ENCODE assay signal across 24 mouse cellular contexts in the genomic region with DNA sequence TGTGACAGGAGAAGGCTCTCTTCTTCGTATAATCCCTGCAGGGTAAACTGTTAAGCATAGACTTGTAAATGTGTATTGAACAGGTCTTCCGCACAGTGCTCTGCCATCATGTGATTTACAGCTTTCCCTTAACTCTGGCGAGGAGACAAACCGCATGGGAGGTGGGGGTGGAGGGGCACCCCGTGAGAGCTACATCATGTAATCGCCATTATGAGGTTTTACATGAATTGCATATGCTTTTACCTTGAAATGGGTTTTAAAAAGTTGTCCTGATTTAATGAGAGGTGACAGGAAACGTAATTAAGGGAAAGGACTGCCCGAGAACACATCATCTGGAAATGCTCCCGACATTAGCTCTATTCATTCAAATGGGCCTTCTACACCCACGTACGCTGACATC.
A peak's percentile ranks its signal among the peaks of the same experiment; 100 is the strongest.
DNase-seq lines count a peak whose midpoint lies in the region; ATAC-seq lines count a peak whose summit lies in the region.
"Had no signal": no experiment of that assay in that cellular context is flagged by ENCODE, and none has a peak within 500 bp of the region (broad histone marks: within the 10 kb centered on the region; RNA-seq: fewer than 3 reads in every experiment).

No protein-coding gene starts in this region.

- no peaks in the 10 kb centered on the region for H3K36me3 ChIP-seq in forebrain, embryonic 14.5 days (ENCODE audit: control insufficient read depth, insufficient read depth, low read length)
- no peaks in the 10 kb centered on the region for H3K36me3 ChIP-seq in forebrain, embryonic 13.5 days (ENCODE audit: poor library complexity, severe bottlenecking)
- H3K36me3 ChIP-seq: embryonic facial prominence, embryonic 15.5 days; forebrain, embryonic 10.5 days; G1E; heart, embryonic 13.5 days; hindbrain, embryonic 15.5 days had no signal

- H3K27me3 ChIP-seq in forebrain, embryonic 14.5 days (replicated peaks; ENCODE audit: control insufficient read depth, insufficient read depth, low read length), result no peaks in the 10 kb centered on the region
- no peaks in the 10 kb centered on the region for H3K27me3 ChIP-seq in forebrain, embryonic 13.5 days
- H3K27me3 ChIP-seq: embryonic facial prominence, embryonic 15.5 days; heart, embryonic 13.5 days; hindbrain, embryonic 15.5 days had no signal

- H3K27ac ChIP-seq in forebrain, embryonic 14.5 days (ENCODE audit: low read depth, low read length), result no peak overlapping the region
- no peak overlapping the region for H3K27ac ChIP-seq in forebrain, embryonic 13.5 days
- H3K27ac ChIP-seq: embryonic facial prominence, embryonic 15.5 days; forebrain, embryonic 10.5 days; gastrocnemius, adult 2 months; heart, embryonic 13.5 days; hindbrain, embryonic 15.5 days had no signal

- 58% methylated on average over 11 of the region's 11 CpGs for WGBS in forebrain, embryonic 14.5 days
- WGBS in forebrain, embryonic 13.5 days, result 59% methylated on average over 11 of the region's 11 CpGs

- peak; percentile 24 for DNase-seq in forebrain, embryonic 14.5 days (ENCODE audit: low spot score)
- peak; percentile 46 for DNase-seq in Muller cell, postnatal 12 days (ENCODE audit: inconsistent ontology term)
- DNase-seq in forelimb bud, embryonic 11.5 days (ENCODE audit: low read depth, low spot score), result peak; percentile 10
- DNase-seq in retina, postnatal 1 day, result peak; percentile 60
- no peak for DNase-seq in lung, postnatal 4 days
- DNase-seq in gastrocnemius, adult 18-20 months (ENCODE audit: low spot score), result no peak
- DNase-seq: adrenal gland, postnatal 10 days; B cell, adult 2 months; cerebellum, adult 11-12 months; cerebellum, adult 9-11 months; cerebellum, postnatal 36 days; gastrocnemius, adult 2 months; gastrocnemius, postnatal 25 days; heart, postnatal 36 days had no signal

- no peak overlapping the region for H3K4me3 ChIP-seq in forebrain, embryonic 14.5 days (ENCODE audit: low read depth, low read length)
- H3K4me3 ChIP-seq in forebrain, embryonic 13.5 days, result no peak overlapping the region
- H3K4me3 ChIP-seq: embryonic facial prominence, embryonic 15.5 days; erythroblast, embryonic 14.5 days; forebrain, embryonic 10.5 days; gastrocnemius, adult 2 months; heart, embryonic 13.5 days; hindbrain, embryonic 15.5 days had no signal

- no peak overlapping the region for H3K9ac ChIP-seq in forebrain, embryonic 14.5 days (ENCODE audit: low read length)
- H3K9ac ChIP-seq in forebrain, embryonic 13.5 days, result no peak overlapping the region
- H3K9ac ChIP-seq: embryonic facial prominence, embryonic 15.5 days; heart, embryonic 13.5 days; hindbrain, embryonic 15.5 days had no signal

- no peak overlapping the region for H3K4me2 ChIP-seq in forebrain, embryonic 14.5 days (ENCODE audit: low read length)
- no peak overlapping the region for H3K4me2 ChIP-seq in forebrain, embryonic 13.5 days
- H3K4me2 ChIP-seq: embryonic facial prominence, embryonic 15.5 days; heart, embryonic 13.5 days; hindbrain, embryonic 15.5 days had no signal

- H3K9me3 ChIP-seq in forebrain, embryonic 14.5 days (replicated peaks; ENCODE audit: control insufficient read depth, low read length), result no peaks in the 10 kb centered on the region
- no peaks in the 10 kb centered on the region for H3K9me3 ChIP-seq in forebrain, embryonic 13.5 days (replicated peaks)
- H3K9me3 ChIP-seq: embryonic facial prominence, embryonic 15.5 days; forebrain, embryonic 10.5 days; heart, embryonic 13.5 days; hindbrain, embryonic 15.5 days had no signal

- H3K4me1 ChIP-seq in forebrain, embryonic 14.5 days (ENCODE audit: control insufficient read depth, insufficient read depth, low read length), result no peaks in the 10 kb centered on the region
- peaks cover 10% of the 10 kb centered on the region; the same call in 1 of the 2 replicates for H3K4me1 ChIP-seq in forebrain, embryonic 13.5 days
- H3K4me1 ChIP-seq: embryonic facial prominence, embryonic 15.5 days; heart, embryonic 13.5 days; hindbrain, embryonic 15.5 days had no signal

- ATAC-seq in forebrain, embryonic 14.5 days, result no peak
- ATAC-seq in forebrain, embryonic 13.5 days, result no peak
- ATAC-seq: CD4-positive, CD25-positive, alpha-beta regulatory T cell, adult 4 months; forebrain, embryonic 16.5 days; inflammation-experienced regulatory T-cells, adult 6 months had no signal

Comparison
In these comparisons a context has a peak if more than half of its experiments do, and no peak if none do; other contexts are left out.
1. DNase-seq: peak in forebrain, embryonic 14.5 days (single experiment), Muller cell, postnatal 12 days (single experiment), forelimb bud, embryonic 11.5 days (single experiment) and retina, postnatal 1 day (single experiment); none in lung, postnatal 4 days (0 of 2) and gastrocnemius, adult 18-20 months (single experiment).